Mouse (Mus musculus): ENCODE results near the gene Fra10ac1.

The Fra10ac1 gene

GRCm38 (mm10) chr19:38223905-38224684 is at the start of gene Fra10ac1:
Gene Fra10ac1 (minus strand): TSS chr19:38224156.
- peak; percentile 80 for DNase-seq (ENCODE audit: low spot score)

GRCm38 (mm10) chr19:38271071-38271470 is 47.1 kb upstream of the Fra10ac1 start:
- DNase-seq (ENCODE audit: low spot score), result no peak

- no peak for DNase-seq (ENCODE audit: low spot score)
These were observed 43.5 kb upstream of the Fra10ac1 start for GRCm38 (mm10) chr19:38267469-38267868.

GRCm38 (mm10) chr19:38265767-38266166 is 41.8 kb upstream of the Fra10ac1 start:
- no peak for DNase-seq (ENCODE audit: low spot score)

- no peak for DNase-seq (ENCODE audit: low spot score)
These were observed 40.8 kb upstream of the Fra10ac1 start, which contains the start of gene Lgi1 for GRCm38 (mm10) chr19:38264505-38265500. Gene Lgi1 (plus strand): TSS chr19:38264536.

GRCm38 (mm10) chr19:38263829-38264504 is 40.0 kb upstream of the Fra10ac1 start:
- no peak for DNase-seq (ENCODE audit: low spot score)

- no peak for DNase-seq (ENCODE audit: low spot score)
These were observed 37.4 kb upstream of the Fra10ac1 start for GRCm38 (mm10) chr19:38261351-38261750.

- no peak for DNase-seq (ENCODE audit: low spot score)
These were observed 36.4 kb upstream of the Fra10ac1 start for GRCm38 (mm10) chr19:38260346-38260745.

- no peak for DNase-seq (ENCODE audit: low spot score)
These were observed 35.5 kb upstream of the Fra10ac1 start for GRCm38 (mm10) chr19:38259436-38259835.

- DNase-seq (ENCODE audit: low spot score), result no peak
These were observed 34.7 kb upstream of the Fra10ac1 start for GRCm38 (mm10) chr19:38258651-38259065.

- no peak for DNase-seq (ENCODE audit: low spot score)
These were observed 29.8 kb upstream of the Fra10ac1 start for GRCm38 (mm10) chr19:38253796-38254195.

- no peak for DNase-seq (ENCODE audit: low spot score)
These were observed 25.7 kb upstream of the Fra10ac1 start for GRCm38 (mm10) chr19:38249627-38250026.

GRCm38 (mm10) chr19:38246177-38246622 is 22.2 kb upstream of the Fra10ac1 start:
- no peak for DNase-seq (ENCODE audit: low spot score)

GRCm38 (mm10) chr19:38245361-38246176 is 21.6 kb upstream of the Fra10ac1 start:
- no peak for DNase-seq (ENCODE audit: low spot score)

- DNase-seq (ENCODE audit: low spot score), result no peak
These were observed 20.8 kb upstream of the Fra10ac1 start for GRCm38 (mm10) chr19:38244748-38245147.

- DNase-seq (ENCODE audit: low spot score), result no peak
These were observed 18.4 kb upstream of the Fra10ac1 start for GRCm38 (mm10) chr19:38242314-38242852.

GRCm38 (mm10) chr19:38238213-38238951 is 14.4 kb upstream of the Fra10ac1 start:
- no peak for DNase-seq (ENCODE audit: low spot score)

GRCm38 (mm10) chr19:38237834-38238212 is 13.9 kb upstream of the Fra10ac1 start:
- DNase-seq (ENCODE audit: low spot score), result no peak

- no peak for DNase-seq (ENCODE audit: low spot score)
These were observed 12.6 kb upstream of the Fra10ac1 start for GRCm38 (mm10) chr19:38236526-38236925.

- no peak for DNase-seq (ENCODE audit: low spot score)
These were observed 8.6 kb upstream of the Fra10ac1 start for GRCm38 (mm10) chr19:38232516-38232915.
